Mouse (Mus musculus) hindbrain, embryonic 10.5 days (tissue): ENCODE results near the gene Cela2a. TPM values are rescaled to one million over a fixed set of nuclear protein-coding genes. Genes with fewer than 3 reads are reported as not detected.
A peak's percentile ranks its signal among the peaks of the same experiment; 100 is the strongest.

Experiments used
- DNase-seq: peaks from one replicate; pipeline ENCODE4 v3.0.0-alpha.2; 2017; ENCODE audit warnings: low spot score
- H3K27ac ChIP-seq: fragments of 300-500 bp; sonication (generic); 2 replicates; pipeline ENCODE4 v1.5.1; 2016; ENCODE audit warnings: mild to moderate bottlenecking, moderate library complexity
- H3K27me3 ChIP-seq: fragments of 300-500 bp; sonication (generic); 2 replicates; pipeline ENCODE4 v1.6.1; 2016; ENCODE audit warnings: mild to moderate bottlenecking; ENCODE audit not compliant: poor library complexity, insufficient read depth, severe bottlenecking
- H3K36me3 ChIP-seq: fragments of 300-500 bp; sonication (generic); 2 replicates; pipeline ENCODE4 v1.6.1; 2016; ENCODE audit warnings: mild to moderate bottlenecking, moderate library complexity
- H3K4me1 ChIP-seq: fragments of 300-500 bp; sonication (generic); replicated peaks from 2 replicates; pipeline ENCODE4 v1.6.1; 2016; ENCODE audit warnings: mild to moderate bottlenecking
- H3K4me3 ChIP-seq: fragments of 300-500 bp; sonication (generic); 2 replicates; pipeline ENCODE4 v1.5.1; 2016; ENCODE audit warnings: mild to moderate bottlenecking, moderate library complexity
- H3K9me3 ChIP-seq: fragments of 300-500 bp; sonication (generic); 2 replicates; pipeline ENCODE4 v1.6.1; 2016; ENCODE audit warnings: mild to moderate bottlenecking, moderate library complexity
- WGBS: fragments of 180-500 bp; shearing (Covaris S2); methylation state at CpG from one replicate; pipeline ENCODE4 v1.1.7; 2016; 5-methylcytosine and 5-hydroxymethylcytosine counted together
- polyA plus RNA-seq: library from polyadenylated mRNA; unstranded; fragments of >200 nt; fragmentation: Nextera tagmentation; extraction: Ambion mirVana; gene quantifications from 2 replicates; pipeline ENCODE4 v1.2.1, GENCODE M21; 2016

Gene Cela2a
- polyA plus RNA-seq, 1 experiment from 2014 or later, result not detected

DNA sequence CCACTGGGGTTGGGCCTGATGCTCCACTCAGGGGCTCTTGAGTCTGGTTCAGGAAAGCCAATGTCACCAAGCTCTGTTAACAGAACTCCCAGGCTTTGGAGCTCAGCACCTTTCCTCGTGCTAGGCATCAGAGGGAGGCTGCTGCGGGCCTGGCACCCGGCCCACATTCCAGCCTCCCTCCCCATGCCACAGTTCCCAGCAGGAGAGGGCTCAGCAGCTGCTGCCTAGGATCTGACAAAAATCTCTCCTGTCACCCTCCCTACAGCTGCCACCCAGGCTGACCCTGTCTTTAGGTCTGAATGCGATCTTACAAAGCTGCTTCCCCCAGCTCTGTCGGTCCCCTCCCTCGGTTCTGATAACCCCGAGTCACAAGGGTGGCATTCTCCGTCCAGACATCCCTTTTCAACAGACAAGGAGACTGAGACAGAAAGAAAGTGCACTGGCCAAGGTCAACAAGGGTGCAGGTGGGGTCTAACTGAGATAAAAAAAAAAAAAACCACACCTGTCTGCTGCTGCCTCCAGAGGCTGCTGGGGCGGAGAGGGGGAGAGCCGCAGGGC, 41.1 kb upstream of the Cela2a start:
- Histone ChIP-seq H3K9me3 (no peaks in the 10 kb centered on the region), H3K36me3 (peaks cover 22% of the 10 kb centered on the region), H3K4me1 (peaks cover 32% of the 10 kb centered on the region), H3K4me3 (no peak overlapping the region), H3K27ac (peak overlapping the region; percentile 45), H3K27me3 (0 out of 2 replicates have a peak, but pooled peaks cover 3% of the 10 kb centered on the region)
- no peak for DNase-seq
- 28% methylated on average over 10 of the region's 10 CpGs for WGBS

DNA sequence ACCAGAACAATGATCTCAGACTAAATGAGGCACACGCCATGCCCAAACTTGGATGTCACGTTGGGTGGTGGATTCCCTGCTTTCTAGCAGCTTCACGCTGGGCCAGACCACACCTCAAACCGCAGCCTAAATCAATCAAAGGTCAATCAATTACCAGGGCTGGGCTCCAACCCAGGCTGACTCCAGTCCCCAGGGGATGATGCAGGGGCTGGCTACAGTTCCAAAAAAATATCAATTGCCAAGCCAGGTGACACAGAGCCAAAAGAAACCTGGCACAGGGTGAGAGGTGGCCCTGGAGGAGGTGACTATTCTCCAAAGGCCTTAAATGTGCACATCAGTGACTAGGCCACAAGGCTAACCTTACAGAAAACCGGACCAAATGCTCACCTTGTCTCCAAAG, 39.6 kb upstream of the Cela2a start:
- Histone ChIP-seq H3K4me1 (peaks cover 28% of the 10 kb centered on the region), H3K9me3 (no peaks in the 10 kb centered on the region), H3K36me3 (peaks cover 22% of the 10 kb centered on the region), H3K4me3 (no peak overlapping the region), H3K27ac (no peak overlapping the region), H3K27me3 (0 out of 2 replicates have a peak, but pooled peaks cover 3% of the 10 kb centered on the region)
- DNase-seq, result no peak
- 88% methylated on average over 5 of the region's 5 CpGs for WGBS

DNA sequence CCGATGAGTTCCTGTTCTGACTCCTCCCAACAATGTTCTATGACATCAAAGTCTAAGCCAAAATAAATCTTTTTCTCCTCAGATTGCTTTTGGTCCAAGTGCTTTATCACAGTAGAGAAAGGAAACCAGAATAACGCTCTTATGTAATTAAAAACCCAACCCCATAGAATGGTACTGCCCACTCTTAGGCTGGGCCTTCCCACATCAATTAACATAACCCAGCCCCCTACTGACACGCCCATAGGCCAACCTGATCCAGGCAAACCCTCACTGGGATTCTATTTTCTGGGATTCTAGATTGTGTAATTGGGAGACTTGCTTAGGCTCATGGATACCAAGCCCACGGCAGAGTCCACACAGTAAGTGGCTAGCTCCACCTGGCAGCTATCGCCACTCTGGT, 39.0 kb upstream of the Cela2a start:
- H3K27ac ChIP-seq, result no peak overlapping the region
- peaks cover 28% of the 10 kb centered on the region for H3K36me3 ChIP-seq
- H3K9me3 ChIP-seq, result no peaks in the 10 kb centered on the region
- WGBS, result 92% methylated on average over 5 of the region's 5 CpGs
- DNase-seq, result no peak
- H3K4me1 ChIP-seq, result peaks cover 25% of the 10 kb centered on the region
- 0 out of 2 replicates have a peak, but pooled peaks cover 3% of the 10 kb centered on the region for H3K27me3 ChIP-seq
- no peak overlapping the region for H3K4me3 ChIP-seq

DNA sequence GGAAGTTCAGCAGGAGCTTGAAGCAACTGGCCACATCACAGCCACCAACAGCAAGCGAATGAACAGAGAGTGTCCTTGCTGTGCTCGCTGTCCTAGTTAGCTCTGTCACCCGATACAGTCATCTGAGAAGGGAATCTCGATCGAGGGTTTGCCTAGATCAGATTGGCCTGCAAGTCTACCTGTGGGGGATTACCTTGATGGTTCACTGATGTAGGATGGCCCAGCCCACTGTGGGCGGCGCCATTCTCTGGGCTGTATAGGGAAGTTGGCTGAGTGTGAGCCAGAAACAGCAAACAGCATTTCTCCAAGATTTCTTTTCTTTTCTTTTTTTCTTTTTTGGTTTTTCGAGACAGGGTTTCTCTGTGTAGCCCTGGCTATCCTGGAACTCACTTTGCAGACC, 38.5 kb upstream of the Cela2a start:
- Histone ChIP-seq H3K27me3 (0 out of 2 replicates have a peak, but pooled peaks cover 3% of the 10 kb centered on the region), H3K4me3 (no peak overlapping the region), H3K27ac (no peak overlapping the region), H3K4me1 (peaks cover 20% of the 10 kb centered on the region), H3K9me3 (no peaks in the 10 kb centered on the region), H3K36me3 (peaks cover 33% of the 10 kb centered on the region)
- WGBS, result 92% methylated on average over 8 of the region's 8 CpGs
- DNase-seq, result no peak

DNA sequence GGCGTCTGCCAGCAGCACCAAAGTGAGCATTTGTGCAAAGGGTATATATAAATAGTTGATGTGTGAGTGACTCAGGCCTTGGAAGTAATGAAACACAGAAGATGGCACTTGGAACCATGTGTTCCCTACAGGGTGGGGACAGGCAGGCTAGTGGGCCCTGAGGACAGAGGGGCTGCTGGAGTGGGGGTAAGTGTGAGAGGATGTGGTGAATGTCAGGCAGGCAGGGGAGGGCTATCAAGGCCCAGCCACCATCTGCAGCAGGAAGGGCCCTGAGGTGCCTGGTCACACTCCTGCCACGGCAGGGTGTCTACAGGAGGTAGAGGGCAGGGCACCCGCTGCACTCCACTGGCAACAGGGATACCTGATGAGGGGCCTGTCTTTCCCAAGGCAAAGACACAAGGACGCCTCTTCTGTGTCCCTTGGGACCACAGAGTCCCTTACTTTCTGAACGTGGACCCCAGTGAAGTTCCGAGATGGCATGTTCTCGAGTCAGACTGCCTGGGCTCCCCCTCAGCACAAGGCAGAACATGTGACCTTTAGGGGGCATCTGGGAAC, 37.8 kb upstream of the Cela2a start:
- no peak for DNase-seq
- Histone ChIP-seq H3K27ac (no peak overlapping the region), H3K4me3 (no peak overlapping the region), H3K27me3 (0 out of 2 replicates have a peak, but pooled peaks cover 3% of the 10 kb centered on the region), H3K4me1 (peaks cover 19% of the 10 kb centered on the region), H3K36me3 (peaks cover 40% of the 10 kb centered on the region), H3K9me3 (no peaks in the 10 kb centered on the region)
- 86% methylated on average over 7 of the region's 7 CpGs for WGBS

DNA sequence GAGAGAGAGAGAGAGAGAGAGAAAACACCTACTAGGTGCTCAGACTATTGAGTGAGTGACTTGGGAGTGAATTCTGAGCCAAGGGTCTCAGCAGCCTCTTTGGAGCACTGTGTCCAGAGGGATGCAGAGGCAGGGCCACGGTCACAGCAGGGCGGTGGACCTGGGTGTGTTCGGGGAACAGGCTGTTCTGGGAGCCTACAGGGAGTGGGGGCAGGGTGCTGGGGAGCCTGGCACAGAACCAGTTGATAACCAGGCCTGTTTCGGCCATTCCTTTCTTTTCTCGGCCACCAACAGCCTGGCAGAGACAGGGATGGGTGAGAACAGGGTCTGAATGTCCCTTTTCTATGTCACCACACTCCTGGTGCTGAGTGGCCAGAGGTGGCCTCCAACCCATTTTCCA, 36.9 kb upstream of the Cela2a start:
- Histone ChIP-seq H3K4me3 (no peak overlapping the region), H3K27ac (no peak overlapping the region), H3K36me3 (peaks cover 43% of the 10 kb centered on the region), H3K9me3 (no peaks in the 10 kb centered on the region), H3K27me3 (0 out of 2 replicates have a peak, but pooled peaks cover 3% of the 10 kb centered on the region), H3K4me1 (peaks cover 16% of the 10 kb centered on the region)
- 82% methylated on average over 5 of the region's 5 CpGs for WGBS
- DNase-seq, result no peak

DNA sequence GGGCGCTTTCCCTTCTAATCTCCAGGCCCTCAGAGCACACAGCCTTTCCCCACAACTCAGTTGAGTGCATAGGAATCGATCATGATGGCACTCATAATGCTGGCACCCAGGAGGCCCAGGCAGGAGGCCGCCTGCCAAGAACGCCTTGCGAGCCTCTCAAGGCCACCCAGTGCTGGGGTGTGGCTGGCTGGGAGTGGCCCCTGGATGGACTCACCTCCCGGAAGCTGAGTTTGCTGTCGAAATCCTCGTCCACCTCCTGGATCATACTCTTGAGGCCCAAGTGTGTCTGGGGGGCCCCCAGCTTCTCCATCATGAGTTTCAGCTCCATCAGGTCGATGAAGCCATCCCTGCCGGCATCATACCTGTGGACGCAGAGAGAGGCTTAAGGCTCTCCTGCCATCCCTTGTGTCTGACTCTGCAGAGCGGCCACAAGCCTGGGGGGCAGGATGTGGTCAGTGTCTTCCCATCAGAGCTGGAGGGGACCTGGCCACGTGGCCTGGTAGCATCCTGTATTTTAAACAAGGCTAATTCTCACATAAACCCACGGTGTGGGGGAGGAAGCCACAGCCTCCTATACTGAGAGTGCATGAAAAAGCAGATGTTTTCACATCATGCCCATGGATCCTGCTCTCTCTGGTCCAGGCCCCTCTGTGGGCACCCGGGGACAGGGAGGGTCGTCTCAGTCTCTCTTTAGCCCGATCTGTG, 35.8 kb upstream of the Cela2a start:
- Histone ChIP-seq H3K4me3 (no peak overlapping the region), H3K4me1 (peaks cover 8% of the 10 kb centered on the region), H3K36me3 (peaks cover 43% of the 10 kb centered on the region), H3K9me3 (no peaks in the 10 kb centered on the region), H3K27ac (no peak overlapping the region), H3K27me3 (0 out of 2 replicates have a peak, but pooled peaks cover 3% of the 10 kb centered on the region)
- 93% methylated on average over 17 of the region's 17 CpGs for WGBS
- DNase-seq, result no peak

DNA sequence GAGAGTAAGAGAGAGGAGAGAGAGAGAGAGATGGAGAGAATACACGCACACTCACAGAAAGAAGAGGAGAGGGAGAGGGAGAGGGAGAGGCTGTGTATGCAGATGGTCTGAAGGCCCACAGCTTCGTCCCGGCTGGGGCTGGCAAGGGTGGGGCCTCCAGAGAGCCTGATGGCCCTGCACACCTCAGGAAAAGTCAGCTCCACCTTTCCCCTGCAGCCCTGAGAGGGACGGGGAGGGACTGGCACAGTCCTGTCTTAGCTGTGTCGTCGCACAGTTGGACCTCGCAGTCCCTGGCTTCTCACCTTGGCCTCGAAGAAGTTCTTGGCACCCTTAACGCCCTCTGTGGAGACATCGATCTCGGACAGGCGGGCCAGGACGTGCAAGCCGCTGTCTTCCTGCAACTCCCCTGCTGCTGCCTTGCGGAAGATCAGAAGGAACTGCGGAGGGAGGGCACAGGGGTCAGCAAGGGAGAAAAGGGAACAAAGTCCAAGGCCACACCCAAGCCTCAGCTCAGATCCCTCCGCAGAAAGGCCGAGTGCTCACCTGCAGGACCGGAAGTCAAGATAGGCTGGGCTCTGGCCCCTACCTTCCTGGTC, 34.4 kb upstream of the Cela2a start:
- no peaks in the 10 kb centered on the region for H3K9me3 ChIP-seq

DNA sequence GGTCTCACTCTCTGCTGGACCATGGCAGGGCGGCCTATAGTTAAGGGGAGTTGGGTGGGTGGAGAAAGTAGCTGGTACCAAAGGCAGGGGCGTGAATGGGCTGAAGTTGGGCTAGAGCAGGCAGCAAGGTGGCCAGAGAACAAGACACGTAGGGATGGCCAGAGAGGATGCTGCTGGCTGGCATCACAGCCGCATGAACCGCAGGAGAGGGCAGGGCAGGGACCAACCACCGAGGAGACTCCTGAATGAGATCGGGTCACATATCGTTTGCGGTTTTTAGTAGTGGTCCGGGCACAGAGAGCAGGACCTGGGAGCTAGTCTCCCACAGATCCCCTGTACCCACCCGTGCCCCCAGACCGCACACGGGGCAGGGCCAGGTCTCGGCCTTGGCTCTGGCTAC, 33.4 kb upstream of the Cela2a start:
- H3K27me3 ChIP-seq, result 0 out of 2 replicates have a peak, but pooled peaks cover 3% of the 10 kb centered on the region
- no peak for DNase-seq
- H3K9me3 ChIP-seq, result no peaks in the 10 kb centered on the region
- H3K27ac ChIP-seq, result no peak overlapping the region
- WGBS, result 91% methylated on average over 14 of the region's 14 CpGs
- peaks cover 4% of the 10 kb centered on the region for H3K4me1 ChIP-seq
- peaks cover 37% of the 10 kb centered on the region for H3K36me3 ChIP-seq
- H3K4me3 ChIP-seq, result no peak overlapping the region

More for the DNA sequence above, 34.4 kb upstream of the Cela2a start:
- H3K4me3 ChIP-seq, result no peak overlapping the region
- peak overlapping the region; percentile 23; the same call in 1 of the 2 replicates for H3K27ac ChIP-seq
- peaks cover 4% of the 10 kb centered on the region for H3K4me1 ChIP-seq
- 0 out of 2 replicates have a peak, but pooled peaks cover 3% of the 10 kb centered on the region for H3K27me3 ChIP-seq
- no peak for DNase-seq
- peaks cover 42% of the 10 kb centered on the region for H3K36me3 ChIP-seq
- 65% methylated on average over 19 of the region's 19 CpGs for WGBS

DNA sequence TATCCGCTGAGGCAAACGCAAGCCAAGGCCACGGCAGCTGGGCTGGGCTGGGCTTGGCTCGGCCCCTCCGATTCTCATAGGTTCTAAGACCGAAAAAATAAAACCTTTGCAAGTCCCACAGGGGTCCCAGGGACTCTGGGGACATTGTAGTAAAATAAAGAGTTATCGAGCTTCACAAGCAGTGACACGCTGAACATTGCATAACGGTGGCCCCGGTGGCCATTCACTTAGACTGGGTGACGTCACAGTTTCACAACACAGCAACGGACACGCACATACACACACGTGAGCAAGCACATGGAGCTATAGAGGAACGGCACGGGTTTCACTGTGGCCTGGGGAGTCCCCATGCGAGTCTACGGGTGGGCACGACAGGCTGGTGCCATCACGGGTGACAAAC, 32.5 kb upstream of the Cela2a start:
- H3K27ac ChIP-seq, result no peak overlapping the region
- H3K4me3 ChIP-seq, result no peak overlapping the region
- DNase-seq, result no peak
- H3K9me3 ChIP-seq, result no peaks in the 10 kb centered on the region
- 93% methylated on average over 20 of the region's 20 CpGs for WGBS
- H3K36me3 ChIP-seq, result peaks cover 33% of the 10 kb centered on the region
- H3K27me3 ChIP-seq, result no peaks in the 10 kb centered on the region
- H3K4me1 ChIP-seq, result peaks cover 4% of the 10 kb centered on the region

DNA sequence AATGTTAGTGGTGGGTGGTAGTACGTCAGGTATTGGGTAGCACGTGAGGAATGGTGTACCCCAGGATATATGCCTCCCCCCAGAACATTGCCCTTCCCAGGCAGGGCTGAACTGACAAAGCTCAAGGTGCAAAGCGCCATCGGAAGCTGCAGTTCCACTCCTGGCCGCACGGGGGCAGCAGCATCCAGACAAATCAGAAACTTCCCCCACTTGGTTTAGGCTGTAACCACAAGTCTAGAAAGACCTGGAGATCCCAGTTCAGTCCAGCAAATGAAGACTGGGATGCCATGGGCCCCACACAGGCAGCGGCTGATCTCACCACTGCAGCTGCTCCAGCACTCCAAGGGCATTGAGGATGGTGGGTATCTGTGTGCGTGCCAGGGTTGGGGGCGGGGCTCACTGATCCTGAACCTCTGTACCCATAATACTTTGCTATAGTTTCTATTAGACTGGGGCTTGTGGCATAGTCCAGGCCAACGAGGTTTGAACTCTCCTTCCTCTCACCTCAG, 31.5 kb upstream of the Cela2a start:
- peaks cover 33% of the 10 kb centered on the region for H3K36me3 ChIP-seq
- peaks cover 4% of the 10 kb centered on the region for H3K4me1 ChIP-seq
- H3K27me3 ChIP-seq, result no peaks in the 10 kb centered on the region
- no peaks in the 10 kb centered on the region for H3K9me3 ChIP-seq
- H3K4me3 ChIP-seq, result no peak overlapping the region
- WGBS, result 19% methylated on average over 10 of the region's 10 CpGs
- DNase-seq, result peak; percentile 86
- H3K27ac ChIP-seq, result no peak overlapping the region

DNA sequence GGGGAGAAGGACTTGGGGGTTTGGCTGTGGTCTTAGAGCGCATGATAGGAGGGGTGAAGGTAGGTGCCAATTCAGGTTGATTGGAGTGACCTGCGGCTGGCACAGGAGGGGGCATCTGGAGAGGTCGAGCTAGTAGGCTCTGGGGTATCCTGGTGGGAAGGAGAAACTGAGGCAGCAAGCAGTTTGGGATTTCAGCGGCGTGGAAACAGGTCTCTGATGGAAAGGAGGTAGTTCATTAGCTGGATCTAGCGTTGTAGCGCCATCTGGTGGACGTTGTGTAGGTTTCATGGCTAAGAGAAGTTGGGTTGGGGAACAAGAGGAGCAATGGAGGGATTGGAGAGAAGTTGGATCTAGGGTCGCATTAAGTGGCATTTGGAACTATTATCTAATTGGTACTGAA, 27.5 kb upstream of the Cela2a start:
- 76% methylated on average over 9 of the region's 9 CpGs for WGBS
- Histone ChIP-seq H3K36me3 (no peaks in the 10 kb centered on the region), H3K27ac (no peak overlapping the region), H3K27me3 (no peaks in the 10 kb centered on the region), H3K9me3 (peaks cover 4% of the 10 kb centered on the region; the same call in 1 of the 2 replicates), H3K4me3 (no peak overlapping the region), H3K4me1 (peaks cover 4% of the 10 kb centered on the region; the same call in 1 of the 2 replicates)
- DNase-seq, result peak; percentile 57
